In genomic region chr6:100025531-100025951, GRCm38 (mm10) we compare ENCODE assay signal across 9 mouse cellular contexts.
A peak's percentile ranks its signal among the peaks of the same experiment; 100 is the strongest.
DNase-seq lines count a peak whose midpoint lies in the region; ATAC-seq lines count a peak whose summit lies in the region.
"Had no signal": no experiment of that assay in that cellular context is flagged by ENCODE, and none has a peak within 500 bp of the region (broad histone marks: within the 10 kb centered on the region; RNA-seq: fewer than 3 reads in every experiment).

No protein-coding gene starts in this region.

- H3K27me3 ChIP-seq in neural tube, embryonic 11.5 days (ENCODE audit: control insufficient read depth, insufficient read depth, low read length): no peaks in the 10 kb centered on the region
- H3K27me3 ChIP-seq in neural tube, embryonic 15.5 days (replicated peaks): peaks cover 27% of the 10 kb centered on the region
- peaks cover 85% of the 10 kb centered on the region for H3K27me3 ChIP-seq in limb, embryonic 10.5 days (ENCODE audit: low read depth, poor library complexity, severe bottlenecking)

- WGBS in neural tube, embryonic 11.5 days: 43% methylated on average over 5 of the region's 5 CpGs
- 28% methylated on average over 5 of the region's 5 CpGs for WGBS in neural tube, embryonic 15.5 days
- WGBS in limb, embryonic 10.5 days: 59% methylated on average over 5 of the region's 5 CpGs

- no peaks in the 10 kb centered on the region for H3K36me3 ChIP-seq in neural tube, embryonic 11.5 days (ENCODE audit: control insufficient read depth, insufficient read depth, low read length)
- no peaks in the 10 kb centered on the region for H3K36me3 ChIP-seq in neural tube, embryonic 15.5 days
- no peaks in the 10 kb centered on the region for H3K36me3 ChIP-seq in limb, embryonic 10.5 days

- H3K4me3 ChIP-seq in neural tube, embryonic 11.5 days (ENCODE audit: low read depth, low read length): no peak overlapping the region
- no peak overlapping the region for H3K4me3 ChIP-seq in neural tube, embryonic 15.5 days (replicated peaks)
- H3K4me3 ChIP-seq in limb, embryonic 10.5 days: no peak overlapping the region

- DNase-seq in cerebellum, postnatal 10 days: peak; percentile 68 to 72
- DNase-seq in cerebellum, adult 11 months: no peak
- DNase-seq in neural tube, embryonic 11.5 days (ENCODE audit: low spot score): no peak
- DNase-seq in limb, embryonic 10.5 days (ENCODE audit: low spot score): peak; percentile 52
- peak; percentile 37 for DNase-seq in retina, postnatal 7 days (ENCODE audit: low read depth, low spot score)
- no peak for DNase-seq in thymus, adult 18-20 months
- no peak for DNase-seq in spleen, postnatal 14 days (ENCODE audit: low spot score in 2 of 2)
- DNase-seq: lung, adult 18-20 months had no signal

- H3K9ac ChIP-seq in neural tube, embryonic 11.5 days (ENCODE audit: low read length): no peak overlapping the region
- no peak overlapping the region for H3K9ac ChIP-seq in neural tube, embryonic 15.5 days (replicated peaks)

- no peaks in the 10 kb centered on the region for H3K9me3 ChIP-seq in neural tube, embryonic 11.5 days (ENCODE audit: control insufficient read depth, low read length)
- no peaks in the 10 kb centered on the region for H3K9me3 ChIP-seq in neural tube, embryonic 15.5 days (replicated peaks)
- H3K9me3 ChIP-seq in limb, embryonic 10.5 days (replicated peaks): no peaks in the 10 kb centered on the region

- ATAC-seq in neural tube, embryonic 11.5 days (ENCODE audit: insufficient read depth, low FRiP score, low TSS enrichment): no peak; the same call in 1 of the 2 replicates
- ATAC-seq in neural tube, embryonic 15.5 days (ENCODE audit: low FRiP score): no peak

- H3K4me1 ChIP-seq in neural tube, embryonic 11.5 days (ENCODE audit: control insufficient read depth, insufficient read depth, low read length): 0 out of 2 replicates have a peak, but pooled peaks cover 2% of the 10 kb centered on the region
- H3K4me1 ChIP-seq in neural tube, embryonic 15.5 days: peaks cover 6% of the 10 kb centered on the region; the same call in 1 of the 2 replicates
- H3K4me1 ChIP-seq in limb, embryonic 10.5 days: peaks cover 30% of the 10 kb centered on the region

- H3K27ac ChIP-seq in neural tube, embryonic 11.5 days (ENCODE audit: low read depth, low read length): 0 out of 2 replicates have a peak overlapping the region, but pooled peaks have one; percentile 3
- no peak overlapping the region for H3K27ac ChIP-seq in neural tube, embryonic 15.5 days (replicated peaks)
- H3K27ac ChIP-seq in limb, embryonic 10.5 days: peak overlapping the region; percentile 26; the same call in 1 of the 2 replicates

- H3K4me2 ChIP-seq in neural tube, embryonic 11.5 days (ENCODE audit: low read depth): no peak overlapping the region
- no peak overlapping the region for H3K4me2 ChIP-seq in neural tube, embryonic 15.5 days

Comparison
In these comparisons a context has a peak if more than half of its experiments do, and no peak if none do; other contexts are left out.
1. DNase-seq: peak in cerebellum, postnatal 10 days (2 of 2), limb, embryonic 10.5 days (single experiment) and retina, postnatal 7 days (single experiment); none in cerebellum, adult 11 months (single experiment), neural tube, embryonic 11.5 days (single experiment), thymus, adult 18-20 months (0 of 2) and spleen, postnatal 14 days (0 of 2).